Mouse (Mus musculus) brain, embryonic 14.5 days (tissue): ENCODE data around the gene Hs3st3b1.

ENCODE experiments used
- CTCF ChIP-seq: fragments of 200-500 bp; IDR thresholded peaks from 2 replicates; pipeline ENCODE4 v1.5.1; 2012; ENCODE audit warnings: inconsistent platforms, mild to moderate bottlenecking, moderate library complexity, borderline replicate concordance; ENCODE audit not compliant: insufficient read depth, insufficient read length; ENCODE audit errors: extremely low read depth
- POLR2A ChIP-seq: fragments of 200-500 bp; IDR thresholded peaks from 2 replicates; pipeline ENCODE4 v1.6.1; 2012; ENCODE audit warnings: mild to moderate bottlenecking, inconsistent platforms, borderline replicate concordance; ENCODE audit not compliant: poor library complexity, insufficient read depth, insufficient read length, severe bottlenecking; ENCODE audit errors: extremely low read depth

DNA sequence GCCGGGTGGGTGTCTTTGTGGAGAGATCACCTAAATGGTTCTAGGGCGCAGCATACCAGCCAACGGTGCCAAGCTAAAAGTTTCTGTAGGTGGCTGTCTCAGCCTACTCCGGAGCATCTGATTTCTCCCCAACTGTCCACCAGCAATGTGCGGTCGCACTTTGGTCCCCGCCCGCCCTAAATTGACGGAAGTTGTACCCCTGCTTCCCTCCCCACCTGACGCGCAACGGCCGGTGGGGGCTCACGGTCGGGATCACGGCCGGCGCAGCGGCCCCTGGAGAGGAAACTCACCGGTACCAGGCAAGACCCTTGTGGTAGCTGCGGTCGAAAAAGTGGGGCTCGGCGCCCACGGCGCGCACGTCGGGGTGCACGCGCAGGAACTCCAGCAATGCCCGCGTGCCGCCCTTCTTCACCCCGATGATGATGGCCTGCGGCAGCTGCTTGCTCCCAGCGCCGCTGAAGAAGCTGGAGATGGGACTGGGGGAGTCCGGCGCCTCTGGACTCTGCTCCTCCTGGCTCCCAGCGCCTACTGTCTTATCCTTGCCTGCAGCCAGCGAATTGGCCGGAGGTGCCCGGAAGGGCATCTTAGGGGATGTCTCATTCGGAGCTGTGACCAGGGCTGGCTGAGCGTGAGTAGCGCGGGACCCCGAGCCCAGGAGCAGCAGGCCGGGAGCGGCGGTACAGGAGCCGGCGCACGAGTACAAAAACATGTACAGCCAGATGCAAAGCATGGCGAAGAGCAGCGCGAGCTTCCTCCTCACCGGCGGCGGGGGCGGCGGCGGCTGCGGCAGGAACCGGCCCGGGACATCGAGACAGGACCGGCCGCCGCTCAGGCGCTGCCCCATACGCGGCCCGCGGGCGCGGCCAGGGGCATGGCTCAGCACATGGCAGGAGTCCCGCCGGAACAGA, 792 bp downstream of the Hs3st3b1 start:
- TF ChIP-seq POLR2A (no peak), CTCF (no peak)
